Mouse (Mus musculus): ENCODE measurements around the gene Slit1. TPM values are rescaled to one million over a fixed set of nuclear protein-coding genes. Genes with fewer than 3 reads are reported as not detected.

Slit1 gene
- polyA plus RNA-seq, 1 experiment from 2014 or later = 13.4 TPM

DNA sequence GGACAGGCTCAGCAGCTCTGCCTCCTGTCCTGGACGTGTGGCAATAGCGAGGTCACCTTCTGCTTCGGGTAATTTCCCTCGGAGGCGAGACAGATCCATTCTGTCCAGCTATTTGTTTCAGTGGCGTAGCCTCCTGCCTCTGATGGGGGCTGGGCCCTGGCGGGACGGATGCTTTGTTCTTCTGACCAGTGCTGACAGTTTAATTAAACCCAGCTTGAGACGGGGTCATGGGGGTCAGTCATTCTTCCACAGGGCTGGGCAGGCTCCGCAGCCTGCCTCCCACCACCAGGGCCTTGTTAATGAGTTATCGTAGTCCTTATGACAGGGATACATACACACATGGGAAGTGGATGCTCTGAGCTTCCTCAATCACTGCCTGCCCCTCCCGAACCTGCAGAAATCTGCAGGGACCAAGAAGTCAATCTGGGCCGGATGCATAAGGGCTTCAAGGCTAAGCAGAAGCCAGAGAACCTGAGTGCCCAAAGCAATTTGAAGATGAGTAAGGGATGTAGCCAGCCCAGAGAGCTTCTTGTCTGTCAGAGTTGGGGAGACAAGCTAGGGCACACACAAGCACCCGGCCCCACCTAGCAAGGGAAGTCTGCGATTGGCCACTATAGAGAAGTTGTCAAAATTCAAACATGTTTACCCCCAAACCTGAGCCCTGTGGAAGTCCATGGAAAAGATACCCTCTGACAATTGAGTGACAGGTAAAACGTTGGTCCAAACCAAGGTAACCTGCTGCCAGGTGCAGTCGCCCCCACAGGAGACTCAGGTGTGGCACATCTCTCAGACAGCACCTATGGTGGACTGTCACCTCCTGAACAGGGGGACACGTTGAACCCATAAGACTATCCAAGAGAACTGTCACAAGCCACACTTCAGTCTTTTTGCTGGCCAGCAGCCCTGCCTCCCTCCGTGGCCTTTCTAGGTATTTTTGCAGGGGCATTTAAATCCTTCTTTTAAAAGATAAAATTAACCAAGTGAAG is 26.9 kb downstream of the Slit1 start:
- Histone ChIP-seq H3K36me3 (0 out of 2 replicates have a peak, but pooled peaks cover 4% of the 10 kb centered on the region), H3K27ac (replicated peaks) (peak overlapping the region; percentile 82), H3K27me3 (ENCODE audit: low read depth, poor library complexity, severe bottlenecking) (peaks cover 97% of the 10 kb centered on the region), H3K4me1 (peaks cover 72% of the 10 kb centered on the region), H3K9me3 (replicated peaks) (no peaks in the 10 kb centered on the region), H3K4me3 (peak overlapping the region; percentile 28)
- peak; percentile 88 for DNase-seq (ENCODE audit: low spot score)
- 21% methylated on average over 19 of the region's 19 CpGs for WGBS

DNA sequence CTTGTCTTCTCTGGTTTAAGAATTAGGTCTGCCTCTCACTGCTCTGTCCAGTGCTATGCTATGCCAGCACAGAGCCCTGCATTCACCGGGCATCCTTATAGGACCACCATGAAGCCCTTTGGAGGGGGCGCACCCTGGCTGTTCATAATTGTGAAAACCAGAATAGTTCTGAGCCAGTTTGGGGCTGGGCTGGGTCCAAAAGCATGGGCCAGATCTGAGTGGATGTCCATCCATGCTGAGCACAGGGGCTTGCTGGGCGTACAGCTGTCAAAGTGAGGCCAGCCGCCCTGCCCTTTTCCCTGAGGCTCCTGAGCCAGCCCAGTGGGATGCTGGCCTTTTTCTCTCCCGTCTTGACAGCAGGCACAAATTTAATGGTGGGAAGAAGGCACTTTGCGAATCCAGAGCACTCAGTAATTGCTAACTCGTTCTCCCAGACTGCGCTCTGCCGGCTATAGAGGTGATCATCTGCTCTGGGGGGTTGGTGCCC is 29.0 kb downstream of the Slit1 start:
- DNase-seq (ENCODE audit: low spot score) = no peak
- Histone ChIP-seq H3K4me3 (no peak overlapping the region), H3K4me1 (peaks cover 67% of the 10 kb centered on the region), H3K27me3 (ENCODE audit: low read depth, poor library complexity, severe bottlenecking) (peaks cover 96% of the 10 kb centered on the region), H3K27ac (replicated peaks) (peak overlapping the region; percentile 10; the same call in 1 of the 2 replicates), H3K9me3 (replicated peaks) (no peaks in the 10 kb centered on the region), H3K36me3 (no peaks in the 10 kb centered on the region)
- 49% methylated on average over 9 of the region's 9 CpGs for WGBS

DNA sequence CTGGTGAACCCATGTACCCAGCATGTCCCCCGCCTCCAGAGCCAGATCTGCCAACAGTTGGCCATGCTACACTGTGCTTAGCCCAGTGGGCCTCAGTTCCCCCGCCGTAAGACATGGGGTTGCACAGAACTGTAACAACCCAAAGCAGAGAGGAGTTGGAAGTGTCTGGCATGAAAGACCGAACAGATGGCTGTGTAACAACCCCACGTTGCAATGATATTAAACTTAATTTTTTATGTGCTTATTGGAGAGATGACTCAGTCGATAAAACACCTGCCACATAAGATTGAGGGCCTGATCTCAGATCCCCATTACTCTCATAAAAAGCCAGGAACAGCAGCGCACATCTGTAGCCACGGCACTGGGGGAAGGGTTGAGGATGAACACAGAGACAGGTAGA is 30.6 kb downstream of the Slit1 start:
- no peaks in the 10 kb centered on the region for H3K36me3 ChIP-seq
- no peak overlapping the region for H3K27ac ChIP-seq (replicated peaks)
- peaks cover 85% of the 10 kb centered on the region for H3K27me3 ChIP-seq (ENCODE audit: low read depth, poor library complexity, severe bottlenecking)
- H3K9me3 ChIP-seq (replicated peaks) = no peaks in the 10 kb centered on the region
- DNase-seq (ENCODE audit: low spot score) = no peak
- WGBS = 94% methylated on average over 8 of the region's 8 CpGs
- H3K4me3 ChIP-seq = no peak overlapping the region
- H3K4me1 ChIP-seq = peaks cover 56% of the 10 kb centered on the region

DNA sequence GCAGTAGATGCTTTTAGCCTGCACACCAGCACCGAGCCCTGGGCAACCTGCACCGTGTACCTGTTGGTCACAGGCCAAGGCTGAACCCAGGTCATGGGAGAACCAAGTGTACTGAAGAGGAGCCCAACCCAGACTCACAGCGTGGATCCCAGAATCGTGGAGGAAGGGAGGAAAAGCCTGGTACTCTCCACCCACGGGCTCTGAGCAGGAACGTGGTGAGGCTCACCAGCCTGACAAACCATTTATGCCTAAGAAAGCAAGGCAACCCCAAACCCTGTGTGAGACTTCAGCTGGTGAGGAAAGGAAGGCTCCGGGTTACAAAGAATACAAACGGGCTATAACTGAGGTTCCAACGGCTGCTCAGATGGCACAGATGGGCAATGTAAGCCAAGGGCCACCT is 31.8 kb downstream of the Slit1 start:
- Histone ChIP-seq H3K9me3 (replicated peaks) (no peaks in the 10 kb centered on the region), H3K27me3 (ENCODE audit: low read depth, poor library complexity, severe bottlenecking) (peaks cover 85% of the 10 kb centered on the region), H3K4me3 (no peak overlapping the region), H3K4me1 (peaks cover 56% of the 10 kb centered on the region), H3K36me3 (no peaks in the 10 kb centered on the region), H3K27ac (replicated peaks) (0 out of 2 replicates have a peak overlapping the region, but pooled peaks have one; percentile 38)
- 89% methylated on average over 9 of the region's 9 CpGs for WGBS
- DNase-seq (ENCODE audit: low spot score) = no peak

DNA sequence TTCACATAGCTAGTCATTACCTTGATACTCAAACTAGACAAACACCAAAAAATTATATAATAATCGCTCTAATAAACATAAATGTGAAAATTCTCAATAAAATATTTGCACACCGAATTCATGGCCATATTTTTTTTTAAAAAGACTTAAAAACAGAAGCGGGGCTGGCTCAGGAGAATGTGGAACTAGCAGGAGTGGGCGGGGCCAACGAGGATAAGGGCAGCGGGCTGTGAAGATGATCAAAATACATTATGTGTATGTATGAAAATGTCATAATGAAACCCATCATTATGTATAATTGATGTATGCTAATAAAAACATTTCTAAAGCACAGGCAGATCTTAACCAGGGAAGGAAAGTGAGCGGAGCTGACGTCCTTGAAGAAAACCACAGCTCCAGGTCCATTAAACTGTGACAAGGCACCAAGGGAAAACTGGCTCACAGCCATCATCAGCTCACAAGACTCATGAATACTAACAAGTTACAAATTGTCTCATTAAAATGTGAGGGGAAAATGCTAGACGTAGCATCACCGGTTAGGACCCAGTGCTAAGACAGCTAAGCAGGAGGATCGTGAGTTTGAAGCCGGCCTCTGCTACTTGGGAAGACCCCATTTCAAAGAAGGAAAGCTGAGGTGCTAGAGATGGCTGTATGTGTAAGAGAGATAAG is 33.8 kb downstream of the Slit1 start:
- Histone ChIP-seq H3K36me3 (no peaks in the 10 kb centered on the region), H3K27me3 (ENCODE audit: low read depth, poor library complexity, severe bottlenecking) (peaks cover 86% of the 10 kb centered on the region)
- DNase-seq (ENCODE audit: low spot score) = no peak

DNA sequence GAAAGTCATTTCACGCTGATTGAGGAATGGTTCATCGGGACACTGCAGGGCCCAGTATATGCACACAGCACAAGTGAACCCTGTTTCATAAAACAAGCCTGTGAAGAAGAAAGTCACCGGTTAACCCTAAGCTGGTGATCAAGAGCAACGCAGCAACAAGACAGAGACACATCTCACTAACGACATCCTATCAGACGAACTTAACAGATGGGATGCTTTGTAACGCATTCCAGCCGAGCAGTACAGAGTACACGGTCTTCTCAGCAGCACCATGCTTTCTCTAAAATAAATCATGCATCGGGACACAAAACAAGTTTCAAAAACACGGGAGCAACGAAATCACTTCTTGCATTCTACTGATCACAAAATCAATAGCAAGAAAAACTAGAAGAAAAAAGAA is 35.6 kb downstream of the Slit1 start:
- Histone ChIP-seq H3K36me3 (no peaks in the 10 kb centered on the region), H3K27ac (replicated peaks) (peak overlapping the region; percentile 73), H3K4me3 (no peak overlapping the region), H3K9me3 (replicated peaks) (no peaks in the 10 kb centered on the region), H3K27me3 (ENCODE audit: low read depth, poor library complexity, severe bottlenecking) (peaks cover 85% of the 10 kb centered on the region), H3K4me1 (peaks cover 53% of the 10 kb centered on the region)
- DNase-seq (ENCODE audit: low spot score) = no peak
- WGBS = 70% methylated on average over 12 of the region's 12 CpGs

More for the DNA sequence above, 33.8 kb downstream of the Slit1 start:
- Histone ChIP-seq H3K27ac (replicated peaks) (no peak overlapping the region), H3K4me3 (no peak overlapping the region), H3K4me1 (peaks cover 56% of the 10 kb centered on the region), H3K9me3 (replicated peaks) (no peaks in the 10 kb centered on the region)
- 94% methylated on average over 12 of the region's 12 CpGs for WGBS

DNA sequence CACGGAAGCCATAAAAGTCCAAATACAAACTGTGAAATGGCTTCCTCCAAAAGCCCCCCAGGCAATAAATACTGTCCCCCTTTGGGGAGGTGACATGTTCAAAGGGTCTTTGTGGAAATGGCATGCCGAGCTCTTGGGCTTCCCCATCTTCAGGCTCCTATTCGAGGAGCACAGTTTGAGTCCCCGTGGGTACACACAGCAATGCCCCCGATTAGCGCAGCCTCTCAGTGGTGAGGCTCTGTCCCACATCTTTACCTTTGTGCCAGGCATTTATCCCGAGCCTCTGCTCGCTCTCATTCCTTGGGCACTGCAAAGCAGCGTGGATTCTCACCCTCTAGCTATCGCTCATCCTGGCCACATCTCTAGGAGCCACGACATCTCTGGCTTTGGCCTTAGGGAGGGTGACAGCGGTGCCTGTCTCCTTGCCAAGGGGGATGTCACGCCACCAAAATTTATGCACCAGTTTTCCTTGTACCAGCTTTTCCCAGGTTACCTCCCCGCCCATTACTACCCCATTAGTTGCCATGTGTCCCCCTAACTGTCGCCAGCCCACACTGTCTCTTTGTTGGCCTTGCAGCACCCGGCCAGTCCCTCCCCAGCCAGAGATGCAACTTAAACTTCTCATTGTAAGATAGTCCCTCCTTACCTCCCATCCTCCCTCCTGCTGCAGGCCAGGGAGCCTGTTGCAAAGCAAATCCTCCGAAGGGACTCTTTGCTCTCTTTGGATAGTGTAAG is 37.2 kb downstream of the Slit1 start:
- no peaks in the 10 kb centered on the region for H3K9me3 ChIP-seq (replicated peaks)
- H3K36me3 ChIP-seq = no peaks in the 10 kb centered on the region
- peak overlapping the region; percentile 5; the same call in 1 of the 2 replicates for H3K4me3 ChIP-seq
- peak overlapping the region; percentile 79 for H3K27ac ChIP-seq (replicated peaks)
- peaks cover 85% of the 10 kb centered on the region for H3K27me3 ChIP-seq (ENCODE audit: low read depth, poor library complexity, severe bottlenecking)
- H3K4me1 ChIP-seq = peaks cover 64% of the 10 kb centered on the region
- DNase-seq (ENCODE audit: low spot score) = no peak
- WGBS = 66% methylated on average over 17 of the region's 17 CpGs

DNA sequence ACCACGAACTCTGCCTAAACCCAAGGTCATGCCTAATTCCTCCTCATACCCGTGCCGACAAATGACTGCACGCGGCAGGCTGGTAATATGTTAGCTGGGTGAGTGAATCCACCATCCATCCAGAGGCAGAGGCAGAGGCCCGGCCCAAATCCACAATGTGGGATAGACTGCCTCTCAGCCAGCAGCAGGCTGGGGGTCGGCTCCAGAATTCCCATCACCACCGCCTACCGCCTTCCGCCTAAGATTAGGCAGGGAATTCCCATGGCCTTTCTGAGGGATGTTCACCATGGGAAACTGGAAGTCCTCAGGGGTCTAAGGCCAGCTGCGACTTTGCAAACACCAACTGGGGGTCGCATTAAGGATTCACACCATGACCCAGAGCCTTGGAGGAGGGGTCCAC is 38.0 kb downstream of the Slit1 start:
- DNase-seq (ENCODE audit: low spot score) = peak; percentile 48
- peak overlapping the region; percentile 79 for H3K27ac ChIP-seq (replicated peaks)
- H3K9me3 ChIP-seq (replicated peaks) = no peaks in the 10 kb centered on the region
- peak overlapping the region; percentile 21; the same call in 1 of the 2 replicates for H3K4me3 ChIP-seq
- no peaks in the 10 kb centered on the region for H3K36me3 ChIP-seq
- peaks cover 85% of the 10 kb centered on the region for H3K27me3 ChIP-seq (ENCODE audit: low read depth, poor library complexity, severe bottlenecking)
- WGBS = 28% methylated on average over 12 of the region's 12 CpGs
- H3K4me1 ChIP-seq = peaks cover 70% of the 10 kb centered on the region

DNA sequence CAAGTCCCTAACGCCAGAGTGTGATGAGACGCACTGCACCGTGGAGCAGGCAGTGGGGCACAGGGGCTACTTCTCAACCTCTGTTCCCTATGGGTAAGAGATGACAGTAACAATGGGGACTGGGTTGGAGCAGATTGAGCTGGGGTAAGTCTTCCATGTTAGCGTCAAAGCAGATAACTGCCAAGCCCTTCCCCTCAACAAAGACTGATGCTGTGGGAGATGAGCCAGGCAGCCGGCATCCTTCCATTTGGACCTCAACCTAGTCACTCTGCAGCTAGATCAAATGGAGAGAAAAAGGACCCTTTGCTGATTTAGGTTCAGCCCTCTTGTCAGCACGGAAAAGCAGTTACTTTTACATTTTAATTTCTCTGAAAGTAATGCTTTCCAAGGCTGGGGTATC is 40.8 kb downstream of the Slit1 start:
- 81% methylated on average over 6 of the region's 6 CpGs for WGBS
- H3K4me1 ChIP-seq = peaks cover 88% of the 10 kb centered on the region

DNA sequence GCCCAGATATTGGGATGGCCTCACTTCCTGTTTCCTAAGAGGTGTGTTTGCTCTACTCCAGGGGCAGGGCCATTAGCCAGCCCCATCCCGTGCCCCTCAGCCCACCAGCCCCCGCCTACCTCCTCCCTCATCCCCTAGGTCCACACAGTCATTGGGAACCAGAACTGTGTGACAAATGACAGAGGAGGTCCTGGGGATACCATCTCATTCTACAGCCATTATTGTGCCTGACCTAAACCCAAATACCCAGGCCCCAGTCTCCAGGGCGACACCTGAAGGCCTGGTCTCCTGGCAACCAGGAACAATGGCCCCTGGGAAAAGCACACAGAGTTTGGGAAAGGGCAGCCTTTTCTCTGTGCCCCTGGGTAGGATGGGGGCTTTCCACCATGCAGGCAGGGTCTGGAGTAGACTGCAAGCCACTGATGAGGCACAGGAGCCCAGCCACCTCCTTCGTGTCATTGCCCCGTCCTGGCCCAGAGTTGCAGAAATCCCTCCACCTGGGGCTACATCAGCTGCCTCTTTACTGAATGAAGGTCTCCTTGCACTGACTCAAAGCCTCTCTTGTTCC is 44.5 kb downstream of the Slit1 start:
- H3K9me3 ChIP-seq (replicated peaks) = no peaks in the 10 kb centered on the region
- peak overlapping the region; percentile 27 for H3K4me3 ChIP-seq
- WGBS = 18% methylated on average over 5 of the region's 5 CpGs
- peak overlapping the region; percentile 88 for H3K27ac ChIP-seq (replicated peaks)
- H3K36me3 ChIP-seq = no peaks in the 10 kb centered on the region
- H3K27me3 ChIP-seq (ENCODE audit: low read depth, poor library complexity, severe bottlenecking) = peaks cover 83% of the 10 kb centered on the region
- H3K4me1 ChIP-seq = peaks cover 92% of the 10 kb centered on the region
- DNase-seq (ENCODE audit: low spot score) = peak; percentile 87

More for the DNA sequence above, 40.8 kb downstream of the Slit1 start:
- no peak overlapping the region for H3K4me3 ChIP-seq
- peak overlapping the region; percentile 38; the same call in 1 of the 2 replicates for H3K27ac ChIP-seq (replicated peaks)
- DNase-seq (ENCODE audit: low spot score) = no peak
- H3K9me3 ChIP-seq (replicated peaks) = no peaks in the 10 kb centered on the region
- H3K36me3 ChIP-seq = no peaks in the 10 kb centered on the region
- peaks cover 83% of the 10 kb centered on the region for H3K27me3 ChIP-seq (ENCODE audit: low read depth, poor library complexity, severe bottlenecking)

DNA sequence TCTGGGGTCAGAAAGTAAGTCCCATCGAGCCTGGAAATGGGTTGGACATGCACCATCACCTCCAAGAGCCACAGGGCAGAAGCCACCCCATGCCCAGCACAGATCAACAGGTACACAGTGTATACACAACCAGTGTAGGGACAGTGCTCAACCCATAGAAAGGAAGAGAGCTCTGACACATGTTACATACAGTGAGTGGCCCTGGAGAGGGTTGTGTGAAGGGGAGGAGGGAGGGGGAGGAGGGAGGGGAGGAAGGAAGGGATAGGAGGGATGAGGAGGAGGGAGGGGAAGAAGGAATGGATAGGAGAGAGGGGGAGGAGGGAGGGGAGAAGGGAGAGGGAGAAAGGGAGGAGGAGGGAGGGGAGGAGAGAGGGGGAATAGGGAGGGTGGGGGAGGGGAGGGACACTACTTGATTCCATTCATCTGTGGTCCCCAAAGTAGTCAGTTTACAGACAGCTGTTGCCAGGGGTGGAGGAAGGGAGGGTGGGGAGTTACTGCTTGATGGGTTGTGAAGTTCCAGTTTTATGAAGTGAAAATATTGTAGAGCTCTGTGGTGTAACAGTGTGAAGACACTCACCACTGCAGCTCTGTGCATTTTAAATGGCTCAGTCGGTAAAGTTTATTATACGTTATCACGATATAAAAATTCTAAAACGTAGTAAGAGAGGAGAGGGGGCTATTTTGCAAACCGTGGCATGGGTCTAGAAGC is 45.5 kb downstream of the Slit1 start:
- H3K4me1 ChIP-seq = peaks cover 99% of the 10 kb centered on the region
- peaks cover 85% of the 10 kb centered on the region for H3K27me3 ChIP-seq (ENCODE audit: low read depth, poor library complexity, severe bottlenecking)
- peak overlapping the region; percentile 27; the same call in 1 of the 2 replicates for H3K4me3 ChIP-seq
- WGBS = 61% methylated on average over 6 of the region's 6 CpGs
- no peak for DNase-seq (ENCODE audit: low spot score)
- H3K36me3 ChIP-seq = no peaks in the 10 kb centered on the region
- no peaks in the 10 kb centered on the region for H3K9me3 ChIP-seq (replicated peaks)
- peak overlapping the region; percentile 88 for H3K27ac ChIP-seq (replicated peaks)

Measured in midbrain, embryonic 10.5 days (tissue).